28 mouse cellular contexts compared by ENCODE assay signal in the genomic region with DNA sequence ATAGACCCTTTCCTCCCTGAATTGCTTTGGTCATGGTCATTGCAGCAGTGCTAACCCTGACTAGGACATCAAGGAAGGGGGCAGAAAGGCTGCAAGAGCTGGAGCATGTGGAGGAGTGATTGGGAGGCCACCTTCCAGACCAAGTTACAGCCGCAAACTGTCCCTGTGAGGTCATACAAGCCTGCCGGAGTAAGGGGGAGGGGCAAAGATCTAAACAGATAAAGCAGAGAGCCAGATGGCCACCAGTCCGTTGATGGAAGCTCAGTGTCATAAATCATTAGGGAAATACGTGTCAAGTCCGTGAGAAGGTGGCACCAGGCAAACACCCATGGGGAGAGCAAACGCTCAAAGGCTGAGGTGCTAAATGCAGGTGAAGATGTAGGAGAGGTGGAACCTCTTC.
DNase-seq lines count a peak whose midpoint lies in the region; ATAC-seq and TF ChIP-seq lines count a peak whose summit lies in the region.
"Had no signal": no experiment of that assay in that cellular context is flagged by ENCODE, and none has a peak within 500 bp of the region (broad histone marks: within the 10 kb centered on the region; RNA-seq: fewer than 3 reads in every experiment).

No protein-coding gene starts in this region.

- no peaks in the 10 kb centered on the region for H3K27me3 ChIP-seq in intestine, embryonic 14.5 days (replicated peaks; ENCODE audit: control insufficient read depth, insufficient read depth, low read length)
- no peaks in the 10 kb centered on the region for H3K27me3 ChIP-seq in intestine, postnatal 0 days (replicated peaks; ENCODE audit: control insufficient read depth, insufficient read depth, low read length)
- H3K27me3 ChIP-seq: forebrain, embryonic 15.5 days; heart, embryonic 13.5 days; limb, embryonic 15.5 days; liver, embryonic 15.5 days; midbrain, embryonic 12.5 days; stomach, embryonic 15.5 days had no signal

- H3K9ac ChIP-seq in intestine, embryonic 14.5 days (ENCODE audit: low read length) = no peak overlapping the region
- H3K9ac ChIP-seq in intestine, postnatal 0 days (ENCODE audit: low read depth, low read length) = no peak overlapping the region
- H3K9ac ChIP-seq: forebrain, embryonic 15.5 days; heart, embryonic 13.5 days; hindbrain, embryonic 14.5 days; limb, embryonic 15.5 days; liver, embryonic 15.5 days; midbrain, embryonic 12.5 days; stomach, embryonic 15.5 days had no signal

- no peaks in the 10 kb centered on the region for H3K36me3 ChIP-seq in intestine, embryonic 14.5 days (ENCODE audit: control insufficient read depth, insufficient read depth, low read length)
- no peaks in the 10 kb centered on the region for H3K36me3 ChIP-seq in intestine, postnatal 0 days (ENCODE audit: control insufficient read depth, insufficient read depth)
- H3K36me3 ChIP-seq: forebrain, embryonic 15.5 days; heart, embryonic 13.5 days; limb, embryonic 15.5 days; liver, embryonic 15.5 days; midbrain, embryonic 12.5 days; stomach, embryonic 15.5 days had no signal

- no peak overlapping the region for H3K27ac ChIP-seq in intestine, embryonic 14.5 days (ENCODE audit: low read depth)
- no peak overlapping the region for H3K27ac ChIP-seq in intestine, postnatal 0 days (ENCODE audit: low read depth, low read length)
- H3K27ac ChIP-seq: forebrain, embryonic 15.5 days; heart, embryonic 13.5 days; hindbrain, embryonic 14.5 days; layer of hippocampus, adult 2 months; limb, embryonic 15.5 days; liver, embryonic 15.5 days; macrophage; midbrain, embryonic 12.5 days; stomach, embryonic 15.5 days had no signal

- H3K9me3 ChIP-seq in intestine, embryonic 14.5 days (ENCODE audit: control insufficient read depth, low read length) = no peaks in the 10 kb centered on the region
- no peaks in the 10 kb centered on the region for H3K9me3 ChIP-seq in intestine, postnatal 0 days (ENCODE audit: control insufficient read depth)
- H3K9me3 ChIP-seq: forebrain, embryonic 15.5 days; heart, embryonic 13.5 days; limb, embryonic 15.5 days; liver, embryonic 15.5 days; midbrain, embryonic 12.5 days; stomach, embryonic 15.5 days had no signal

- ATAC-seq in intestine, embryonic 14.5 days (replicated peaks; ENCODE audit: low FRiP score, low TSS enrichment, low read depth) = no peak
- ATAC-seq in intestine, postnatal 0 days = no peak
- peak; percentile 38 for ATAC-seq in granulocyte monocyte progenitor cell, adult 5-6 weeks (replicated peaks; ENCODE audit: poor library complexity, severe bottlenecking)
- ATAC-seq: forebrain, embryonic 15.5 days; intestine, embryonic 16.5 days had no signal

- no peak for TF ChIP-seq CTCF in intestine, postnatal 0 days (IDR thresholded peaks at IDR 0.05; ENCODE audit: low read depth)

- peak; percentile 74 to 78 for DNase-seq in cerebellum, postnatal 10 days
- DNase-seq in cerebellum, adult 9-11 months = no peak
- peak; percentile 35 for DNase-seq in intestine, embryonic 14.5 days (ENCODE audit: low spot score)
- DNase-seq in retina, embryonic 14.5 days (ENCODE audit: low spot score) = peak; percentile 71
- no peak for DNase-seq in embryo, embryonic 10 days (ENCODE audit: low spot score)
- no peak for DNase-seq in layer of hippocampus, postnatal 14 days (ENCODE audit: low spot score in 2 of 2)
- DNase-seq: adrenal gland, postnatal 10 days; cerebellum, adult 9-10 months; gastrocnemius, postnatal 10 days; heart, adult 18-20 months; heart, postnatal 36 days; layer of hippocampus, postnatal 36 days; right cerebral cortex, adult 18-20 months; right cerebral cortex, postnatal 4 days; thymus, adult 2 months; thymus, postnatal 4 days had no signal

- WGBS in intestine, embryonic 14.5 days = 36% methylated on average over 6 of the region's 6 CpGs
- WGBS in intestine, postnatal 0 days = 26% methylated on average over 6 of the region's 6 CpGs

- H3K4me3 ChIP-seq in intestine, embryonic 14.5 days (ENCODE audit: low read depth, low read length) = no peak overlapping the region
- no peak overlapping the region for H3K4me3 ChIP-seq in intestine, postnatal 0 days (ENCODE audit: low read depth, low read length)
- H3K4me3 ChIP-seq: forebrain, embryonic 15.5 days; heart, embryonic 13.5 days; layer of hippocampus, adult 2 months; limb, embryonic 15.5 days; liver, embryonic 15.5 days; midbrain, embryonic 12.5 days; stomach, embryonic 15.5 days had no signal

- H3K4me2 ChIP-seq in intestine, embryonic 14.5 days (ENCODE audit: low read length) = no peak overlapping the region
- no peak overlapping the region for H3K4me2 ChIP-seq in intestine, postnatal 0 days (replicated peaks; ENCODE audit: low read depth)
- H3K4me2 ChIP-seq: forebrain, embryonic 15.5 days; heart, embryonic 13.5 days; hindbrain, embryonic 14.5 days; limb, embryonic 15.5 days; liver, embryonic 15.5 days; midbrain, embryonic 12.5 days; stomach, embryonic 15.5 days had no signal

- H3K4me1 ChIP-seq in intestine, embryonic 14.5 days (replicated peaks; ENCODE audit: control insufficient read depth, insufficient read depth, low read length) = peaks cover 10% of the 10 kb centered on the region
- H3K4me1 ChIP-seq in intestine, postnatal 0 days (replicated peaks; ENCODE audit: control insufficient read depth, insufficient read depth, low read length) = no peaks in the 10 kb centered on the region

Comparison
In these comparisons a context has a peak if more than half of its experiments do, and no peak if none do; other contexts are left out.
1. DNase-seq: peak in cerebellum, postnatal 10 days (2 of 2), intestine, embryonic 14.5 days (single experiment) and retina, embryonic 14.5 days (single experiment); none in cerebellum, adult 9-11 months (single experiment), embryo, embryonic 10 days (single experiment) and layer of hippocampus, postnatal 14 days (0 of 2).